Mouse (Mus musculus) forebrain, embryonic 10.5 days (tissue): ENCODE data around the gene Malsu1. TPM values are rescaled to one million over a fixed set of nuclear protein-coding genes. Genes with fewer than 3 reads are reported as not detected.

ENCODE experiments used
- DNase-seq: peaks from one replicate; pipeline ENCODE4 v3.0.0-alpha.2; 2017; ENCODE audit warnings: low spot score; ENCODE audit errors: extremely low spot score
- H3K27ac ChIP-seq: fragments of 300-500 bp; sonication (generic); 2 replicates; pipeline ENCODE4 v1.5.1; 2016; ENCODE audit warnings: mild to moderate bottlenecking
- H3K27me3 ChIP-seq: fragments of 300-500 bp; sonication (generic); 2 replicates; pipeline ENCODE4 v1.6.1; 2016; ENCODE audit warnings: mild to moderate bottlenecking; ENCODE audit not compliant: poor library complexity, severe bottlenecking
- H3K36me3 ChIP-seq: fragments of 300-500 bp; sonication (generic); replicated peaks from 2 replicates; pipeline ENCODE4 v1.6.1; 2016; ENCODE audit warnings: mild to moderate bottlenecking, moderate library complexity
- H3K4me1 ChIP-seq: fragments of 300-500 bp; sonication (generic); 2 replicates; pipeline ENCODE4 v1.6.1; 2016
- H3K4me3 ChIP-seq: fragments of 300-500 bp; sonication (generic); 2 replicates; pipeline ENCODE4 v1.5.1; 2016; ENCODE audit warnings: mild to moderate bottlenecking, moderate library complexity
- H3K9me3 ChIP-seq: fragments of 300-500 bp; sonication (generic); 2 replicates; pipeline ENCODE4 v1.6.1; 2016; ENCODE audit warnings: mild to moderate bottlenecking, moderate library complexity
- WGBS: fragments of 180-500 bp; shearing (Covaris S2); methylation state at CpG from one replicate; pipeline ENCODE4 v1.1.7; 2016; 5-methylcytosine and 5-hydroxymethylcytosine counted together
- polyA plus RNA-seq: library from polyadenylated mRNA; unstranded; fragments of >200 nt; fragmentation: Nextera tagmentation; extraction: Ambion mirVana; gene quantifications from 2 replicates; pipeline ENCODE4 v1.2.1, GENCODE M21; 2016

The Malsu1 gene
- polyA plus RNA-seq, 1 experiment from 2014 or later, result 71.4 TPM

GRCm38 (mm10) chr6:49120370-49120769 is 46.8 kb downstream of the Malsu1 start:
- H3K27me3 ChIP-seq, result no peaks in the 10 kb centered on the region
- H3K4me1 ChIP-seq, result no peaks in the 10 kb centered on the region
- 93% methylated on average over 3 of the region's 3 CpGs for WGBS
- H3K9me3 ChIP-seq, result no peaks in the 10 kb centered on the region
- no peak overlapping the region for H3K4me3 ChIP-seq
- H3K36me3 ChIP-seq, result peaks cover 85% of the 10 kb centered on the region
- no peak for DNase-seq
- no peak overlapping the region for H3K27ac ChIP-seq

GRCm38 (mm10) chr6:49130328-49130727 is 56.7 kb downstream of the Malsu1 start:
- no peaks in the 10 kb centered on the region for H3K9me3 ChIP-seq
- no peak overlapping the region for H3K27ac ChIP-seq
- peaks cover 80% of the 10 kb centered on the region for H3K36me3 ChIP-seq
- H3K27me3 ChIP-seq, result no peaks in the 10 kb centered on the region
- peaks cover 17% of the 10 kb centered on the region for H3K4me1 ChIP-seq
- no peak overlapping the region for H3K4me3 ChIP-seq
- DNase-seq, result no peak

DNA sequence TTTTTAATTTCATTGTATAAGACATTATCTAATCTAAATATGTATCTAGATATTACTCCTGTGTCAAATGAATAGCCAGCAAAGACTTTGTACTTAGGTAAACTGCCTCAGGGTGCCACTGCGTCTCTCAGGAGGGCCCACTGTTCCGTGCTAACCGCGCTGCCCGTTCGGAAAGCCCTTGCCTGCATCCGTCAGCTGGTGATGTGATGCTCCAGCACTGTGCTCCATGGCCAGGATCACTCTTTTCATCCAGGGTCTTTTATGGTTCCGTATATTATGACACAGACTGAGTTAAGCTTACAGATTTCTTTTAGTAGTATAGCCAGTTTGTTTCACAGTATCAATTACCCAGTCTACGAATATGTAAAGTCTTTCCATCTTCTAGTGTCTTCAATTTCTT is 58.3 kb downstream of the Malsu1 start:
- Histone ChIP-seq H3K9me3 (no peaks in the 10 kb centered on the region), H3K4me1 (peaks cover 21% of the 10 kb centered on the region), H3K27ac (no peak overlapping the region), H3K27me3 (no peaks in the 10 kb centered on the region), H3K4me3 (no peak overlapping the region), H3K36me3 (peaks cover 65% of the 10 kb centered on the region)
- no peak for DNase-seq
- 72% methylated on average over 9 of the region's 9 CpGs for WGBS

GRCm38 (mm10) chr6:49132352-49133090 is 58.9 kb downstream of the Malsu1 start:
- H3K27ac ChIP-seq, result no peak overlapping the region
- no peaks in the 10 kb centered on the region for H3K27me3 ChIP-seq
- DNase-seq, result no peak
- 35% methylated on average over 6 of the region's 6 CpGs for WGBS
- peaks cover 58% of the 10 kb centered on the region for H3K36me3 ChIP-seq
- no peaks in the 10 kb centered on the region for H3K9me3 ChIP-seq
- H3K4me1 ChIP-seq, result peaks cover 21% of the 10 kb centered on the region
- H3K4me3 ChIP-seq, result no peak overlapping the region

Other genes with a start within 250 kb of the Malsu1 start
- gene Tmem176a, start 232.9 kb upstream of the Malsu1 start, polyA plus RNA-seq, result 7.4 and 10.3 TPM in 2 replicates
- gene Tmem176b, start 232.3 kb upstream of the Malsu1 start, polyA plus RNA-seq, result 19.8 and 25.4 TPM in 2 replicates
- 0.05 TPM in 1 of 2 replicates, not detected in the other for gene Aoc1, start 200.9 kb upstream of the Malsu1 start, polyA plus RNA-seq
- not detected in 2 replicates for gene 1600015I10Rik, start 143.9 kb upstream of the Malsu1 start, polyA plus RNA-seq
- not detected in 2 replicates for gene Doxl2, start 98.8 kb upstream of the Malsu1 start, polyA plus RNA-seq
- not detected in 2 replicates for gene Svs1, start 86.9 kb upstream of the Malsu1 start, polyA plus RNA-seq
- gene Gpnmb, start 37.2 kb upstream of the Malsu1 start, polyA plus RNA-seq, result 1.1 and 2.5 TPM in 2 replicates
- 128 and 141 TPM in 2 replicates for gene Igf2bp3, start 141.2 kb downstream of the Malsu1 start, polyA plus RNA-seq
- gene Tra2a, start 190.2 kb downstream of the Malsu1 start, polyA plus RNA-seq, result 126 and 127 TPM in 2 replicates
- 4.3 and 4.9 TPM in 2 replicates for gene Ccdc126, start 245.5 kb downstream of the Malsu1 start, polyA plus RNA-seq